Mouse (Mus musculus) neural tube, embryonic 11.5 days (tissue): ENCODE results near the gene Ablim1. TPM values are rescaled to one million over a fixed set of nuclear protein-coding genes. Genes with fewer than 3 reads are reported as not detected.
A peak's percentile ranks its signal among the peaks of the same experiment; 100 is the strongest.

Experiments
- ATAC-seq: fragments of 200-750 bp; cut with Nextera tagmentation; 2 replicates; pipeline ENCODE4 v1.8.0; 2017; ENCODE audit warnings: moderate number of reproducible peaks, mild to moderate bottlenecking, moderate TSS enrichment, moderate library complexity; ENCODE audit not compliant: insufficient read depth, low FRiP score, low TSS enrichment
- DNase-seq: peaks from one replicate; pipeline ENCODE4 v3.0.0-alpha.2; 2015; ENCODE audit warnings: low spot score
- H3K27ac ChIP-seq: fragments of 300-500 bp; sonication (generic); 2 replicates; pipeline ENCODE4 v1.5.1; 2014; ENCODE audit warnings: low read depth, mild to moderate bottlenecking, low read length
- H3K27me3 ChIP-seq: fragments of 300-500 bp; sonication (generic); 2 replicates; pipeline ENCODE4 v1.6.1; 2014; ENCODE audit warnings: mild to moderate bottlenecking, low read length, mixed read lengths; ENCODE audit not compliant: control insufficient read depth, insufficient read depth
- H3K36me3 ChIP-seq: fragments of 300-500 bp; sonication (generic); 2 replicates; pipeline ENCODE4 v1.6.1; 2014; ENCODE audit warnings: mild to moderate bottlenecking, low read length, moderate library complexity, mixed read lengths; ENCODE audit not compliant: control insufficient read depth, insufficient read depth
- H3K4me1 ChIP-seq: fragments of 300-500 bp; sonication (generic); 2 replicates; pipeline ENCODE4 v1.6.1; 2014; ENCODE audit warnings: low read length, mixed read lengths; ENCODE audit not compliant: control insufficient read depth, insufficient read depth
- H3K4me2 ChIP-seq: fragments of 300-500 bp; sonication (generic); 2 replicates; pipeline ENCODE4 v1.6.1; 2014; ENCODE audit warnings: low read depth, mild to moderate bottlenecking, moderate library complexity
- H3K4me3 ChIP-seq: fragments of 300-500 bp; sonication (generic); 2 replicates; pipeline ENCODE4 v1.5.1; 2014; ENCODE audit warnings: low read depth, low read length
- H3K9ac ChIP-seq: fragments of 300-500 bp; sonication (generic); 2 replicates; pipeline ENCODE4 v1.6.1; 2014; ENCODE audit warnings: mild to moderate bottlenecking, low read length
- H3K9me3 ChIP-seq: fragments of 300-500 bp; sonication (generic); 2 replicates; pipeline ENCODE4 v1.6.1; 2016; ENCODE audit warnings: low read length; ENCODE audit not compliant: control insufficient read depth
- WGBS: fragments of 180-500 bp; shearing (Covaris S2); extraction: QIAGEN DNeasy Blood & Tissue Kit; methylation state at CpG from one replicate; pipeline ENCODE4 v1.1.7; 2014; 5-methylcytosine and 5-hydroxymethylcytosine counted together
- polyA plus RNA-seq: library from polyadenylated mRNA; unstranded; fragments of >200 nt; fragmentation: Nextera tagmentation; extraction: Ambion mirVana; gene quantifications from 2 replicates; pipeline ENCODE4 v1.2.1, GENCODE M21; 2014

Gene Ablim1
- polyA plus RNA-seq, 1 experiment from 2014 or later = 24.5 TPM

DNA sequence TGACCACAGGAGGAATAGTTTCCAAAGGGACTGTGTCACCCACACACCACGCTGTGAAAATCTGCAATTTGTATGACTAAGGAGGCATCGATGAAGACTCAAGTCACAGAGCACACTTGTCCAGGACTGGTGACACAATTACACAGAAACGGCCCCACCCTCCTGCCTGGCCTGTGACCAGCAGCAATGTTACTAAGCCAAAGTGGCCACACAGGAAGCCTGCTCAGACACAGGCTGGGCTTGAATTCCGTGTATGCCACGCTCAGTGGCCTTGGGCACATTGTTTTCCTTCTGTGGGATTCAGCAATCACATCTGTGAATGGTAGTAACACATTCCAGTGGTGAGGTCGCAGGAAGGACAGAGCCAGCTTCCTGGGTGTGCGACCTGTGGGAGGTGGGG, 110.6 kb downstream of the Ablim1 start:
- Histone ChIP-seq H3K27ac (no peak overlapping the region), H3K4me3 (no peak overlapping the region), H3K4me2 (no peak overlapping the region), H3K4me1 (no peaks in the 10 kb centered on the region), H3K9me3 (no peaks in the 10 kb centered on the region), H3K9ac (no peak overlapping the region), H3K36me3 (no peaks in the 10 kb centered on the region), H3K27me3 (no peaks in the 10 kb centered on the region)
- DNase-seq (no peak), ATAC-seq (no peak)
- WGBS = 70% methylated on average over 7 of the region's 7 CpGs

- Histone ChIP-seq H3K9ac (no peak overlapping the region), H3K27ac (no peak overlapping the region), H3K4me2 (no peak overlapping the region), H3K27me3 (no peaks in the 10 kb centered on the region), H3K4me1 (peaks cover 9% of the 10 kb centered on the region; the same call in 1 of the 2 replicates), H3K4me3 (no peak overlapping the region), H3K9me3 (no peaks in the 10 kb centered on the region), H3K36me3 (no peaks in the 10 kb centered on the region)
- DNase-seq (no peak), ATAC-seq (no peak)
- 82% methylated on average over 1 of the region's 1 CpGs for WGBS
Observed at GRCm38 (mm10) chr19:57202554-57202953, 112.2 kb downstream of the Ablim1 start.

DNA sequence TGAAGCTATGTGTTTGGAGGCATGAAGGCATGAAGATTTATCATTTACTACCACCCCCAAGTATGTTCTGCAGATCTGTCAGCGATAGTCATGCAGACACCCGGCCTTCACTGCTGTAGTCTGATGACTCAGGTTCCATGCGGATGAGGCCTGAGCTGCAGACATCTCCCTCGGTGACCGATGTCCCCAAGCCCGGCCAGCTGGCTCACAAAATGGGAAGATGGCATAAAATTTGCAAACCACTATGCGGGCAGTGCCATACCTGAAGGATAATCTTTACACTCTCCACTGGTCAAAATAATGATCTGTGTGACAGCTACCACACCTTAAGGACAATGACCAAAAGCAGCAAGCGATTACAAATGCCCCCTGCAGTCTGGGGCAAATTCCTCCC, 113.6 kb downstream of the Ablim1 start:
- Histone ChIP-seq H3K9me3 (no peaks in the 10 kb centered on the region), H3K4me3 (no peak overlapping the region), H3K4me2 (no peak overlapping the region), H3K4me1 (peaks cover 15% of the 10 kb centered on the region; the same call in 1 of the 2 replicates), H3K27me3 (no peaks in the 10 kb centered on the region), H3K36me3 (no peaks in the 10 kb centered on the region), H3K9ac (no peak overlapping the region), H3K27ac (no peak overlapping the region)
- DNase-seq (no peak), ATAC-seq (no peak)
- WGBS = 81% methylated on average over 8 of the region's 8 CpGs

DNA sequence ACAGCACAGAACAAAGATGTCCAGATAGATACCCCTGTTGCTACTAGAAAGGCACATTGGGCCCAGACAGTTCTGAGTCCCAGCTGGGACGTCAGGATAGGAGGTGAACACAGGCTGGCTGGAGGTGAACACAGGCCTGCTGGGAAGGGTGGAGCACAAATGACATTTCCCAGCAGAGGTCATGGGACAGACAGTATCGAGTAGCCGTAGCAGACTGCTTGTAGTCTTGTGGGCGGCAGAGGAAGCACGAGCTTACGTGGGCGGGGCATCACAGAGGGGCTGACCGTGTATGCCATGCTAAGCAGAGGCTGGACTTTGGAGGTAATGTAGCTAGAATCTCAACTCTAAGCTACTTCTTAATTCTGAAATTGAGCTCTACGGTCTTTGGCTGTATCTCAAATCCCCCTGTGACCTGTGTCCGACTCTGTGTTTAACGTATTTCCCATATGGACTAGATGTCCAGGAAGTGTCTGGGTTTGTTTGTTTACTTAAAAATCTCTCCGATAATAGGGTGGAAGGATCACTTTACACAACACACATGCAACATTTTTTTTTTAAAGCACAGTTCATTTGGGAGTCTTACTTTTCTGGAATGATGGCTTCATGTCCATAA, 114.1 kb downstream of the Ablim1 start:
- no peak for ATAC-seq
- Histone ChIP-seq H3K36me3 (no peaks in the 10 kb centered on the region), H3K4me3 (no peak overlapping the region), H3K9ac (no peak overlapping the region), H3K27me3 (no peaks in the 10 kb centered on the region), H3K27ac (no peak overlapping the region), H3K4me1 (peaks cover 15% of the 10 kb centered on the region; the same call in 1 of the 2 replicates), H3K9me3 (no peaks in the 10 kb centered on the region), H3K4me2 (no peak overlapping the region)
- 45% methylated on average over 12 of the region's 12 CpGs for WGBS
- no peak for DNase-seq

GRCm38 (mm10) chr19:57199361-57199760, 115.4 kb downstream of the Ablim1 start:
- Histone ChIP-seq H3K27ac (no peak overlapping the region), H3K4me3 (no peak overlapping the region), H3K9me3 (no peaks in the 10 kb centered on the region), H3K4me1 (peaks cover 15% of the 10 kb centered on the region; the same call in 1 of the 2 replicates), H3K9ac (no peak overlapping the region), H3K4me2 (no peak overlapping the region), H3K36me3 (no peaks in the 10 kb centered on the region), H3K27me3 (no peaks in the 10 kb centered on the region)
- no peak for ATAC-seq
- 45% methylated on average over 6 of the region's 6 CpGs for WGBS
- DNase-seq = no peak

DNA sequence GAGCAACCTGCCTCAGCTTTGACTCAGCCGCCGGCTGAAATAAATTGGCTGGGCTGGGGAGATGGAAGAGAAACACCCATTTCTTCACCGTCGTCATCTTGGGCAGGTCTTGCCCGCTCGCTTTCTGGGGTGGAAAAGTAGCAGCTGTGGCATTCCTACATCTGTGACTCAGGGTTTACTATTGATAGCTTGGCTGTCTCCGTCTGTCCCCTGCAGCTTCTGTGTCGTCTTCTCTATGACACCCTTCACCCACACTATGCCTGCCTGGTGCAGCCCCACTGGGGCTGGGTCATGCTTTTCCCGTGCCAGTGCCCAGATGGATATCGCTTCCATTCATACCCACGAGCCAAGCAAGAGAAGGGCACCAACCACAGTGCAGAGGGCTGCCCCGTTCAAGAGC, 116.2 kb downstream of the Ablim1 start:
- Histone ChIP-seq H3K27ac (no peak overlapping the region), H3K4me2 (no peak overlapping the region), H3K27me3 (no peaks in the 10 kb centered on the region), H3K9me3 (no peaks in the 10 kb centered on the region), H3K36me3 (no peaks in the 10 kb centered on the region), H3K9ac (no peak overlapping the region), H3K4me1 (peaks cover 15% of the 10 kb centered on the region; the same call in 1 of the 2 replicates), H3K4me3 (no peak overlapping the region)
- 63% methylated on average over 12 of the region's 12 CpGs for WGBS
- ATAC-seq = no peak
- no peak for DNase-seq

- no peak overlapping the region for H3K9ac ChIP-seq
- no peaks in the 10 kb centered on the region for H3K9me3 ChIP-seq
- no peak overlapping the region for H3K27ac ChIP-seq
- no peaks in the 10 kb centered on the region for H3K36me3 ChIP-seq
- H3K4me3 ChIP-seq = no peak overlapping the region
- no peak for ATAC-seq
- 49% methylated on average over 5 of the region's 5 CpGs for WGBS
- H3K4me2 ChIP-seq = peak overlapping the region; percentile 4; the same call in 1 of the 2 replicates
- DNase-seq = no peak
- H3K4me1 ChIP-seq = peaks cover 15% of the 10 kb centered on the region; the same call in 1 of the 2 replicates
- no peaks in the 10 kb centered on the region for H3K27me3 ChIP-seq
Observed at GRCm38 (mm10) chr19:57198029-57198428, 116.7 kb downstream of the Ablim1 start.

GRCm38 (mm10) chr19:57197043-57197817, 117.5 kb downstream of the Ablim1 start:
- no peaks in the 10 kb centered on the region for H3K36me3 ChIP-seq
- peak overlapping the region; percentile 51 for H3K9ac ChIP-seq
- ATAC-seq (0 out of 2 replicates have a peak, but pooled peaks have one; percentile 41), DNase-seq (peak; percentile 67)
- peak overlapping the region; percentile 74 for H3K4me2 ChIP-seq
- no peak overlapping the region for H3K27ac ChIP-seq
- H3K4me1 ChIP-seq = peaks cover 15% of the 10 kb centered on the region; the same call in 1 of the 2 replicates
- WGBS = 4% methylated on average over 37 of the region's 37 CpGs
- no peaks in the 10 kb centered on the region for H3K9me3 ChIP-seq
- peak overlapping the region; percentile 41 for H3K4me3 ChIP-seq
- no peaks in the 10 kb centered on the region for H3K27me3 ChIP-seq
